Mouse (Mus musculus): Measurements from ENCODE around the gene Tssk2.

Tssk2 gene

DNA sequence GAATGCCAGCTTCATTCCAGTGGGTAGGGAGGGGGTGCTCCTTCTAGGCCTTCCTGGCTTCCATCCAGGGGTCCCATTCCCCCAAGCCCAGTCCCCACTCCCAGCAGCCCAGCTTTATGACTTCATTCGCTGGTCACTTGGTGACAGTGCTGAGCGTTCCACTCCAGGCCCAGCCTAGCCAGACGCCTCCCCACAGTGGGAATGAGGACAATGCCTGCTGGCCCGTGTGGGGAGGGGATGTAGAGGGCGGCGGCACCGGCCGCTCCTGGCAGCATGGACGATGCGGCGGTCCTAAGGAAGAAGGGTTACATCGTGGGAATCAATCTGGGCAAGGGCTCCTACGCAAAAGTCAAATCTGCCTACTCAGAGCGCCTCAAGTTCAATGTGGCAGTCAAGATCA lies at the start of gene Tssk2, which contains the start of gene Dgcr2:
TSS of gene Tssk2 (plus strand) at position 176 of the 400 bp plus-strand sequence.
TSS of gene Dgcr2 (minus strand) at position 101 of the 400 bp plus-strand sequence.
- DNase-seq: no peak

DNA sequence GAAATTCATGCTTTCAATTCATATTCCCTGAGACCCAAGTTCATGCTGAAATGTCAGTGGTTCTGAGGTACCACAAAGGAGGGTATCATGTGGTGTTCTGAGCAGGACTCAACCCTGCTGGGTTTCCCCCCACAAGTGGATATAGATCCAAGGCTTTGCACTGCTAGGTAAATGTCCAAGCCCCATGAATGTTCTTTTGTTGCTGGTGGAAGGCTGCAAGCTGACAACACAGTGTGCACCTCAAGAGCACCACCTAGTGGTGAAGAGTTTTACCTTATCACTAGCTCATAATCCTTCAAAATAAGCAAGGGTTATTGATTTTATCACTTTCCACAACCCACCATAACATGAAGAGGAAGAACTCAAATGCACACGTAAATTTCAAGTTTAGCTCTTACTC lies 49.5 kb upstream of the Tssk2 start:
- DNase-seq: peak; percentile 77

DNA sequence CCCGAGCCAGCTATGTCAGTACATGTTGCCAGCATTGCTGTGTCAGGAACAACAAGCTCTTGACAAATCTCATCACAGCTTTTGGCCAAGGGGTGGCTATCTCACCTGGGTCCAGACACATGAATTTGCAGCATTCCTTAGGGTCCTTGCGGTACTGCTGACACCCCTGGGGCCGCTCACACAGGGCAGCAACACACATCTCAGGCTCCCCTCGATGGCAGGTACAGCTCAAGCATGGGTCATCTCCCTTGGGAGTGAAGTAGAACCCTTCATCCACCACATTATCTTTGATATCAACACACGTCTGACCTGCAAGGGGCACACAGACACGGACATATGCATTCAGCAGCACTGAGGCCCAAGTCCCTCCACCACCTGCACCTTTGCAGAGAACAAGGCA lies 49.0 kb upstream of the Tssk2 start:
- DNase-seq: no peak

DNA sequence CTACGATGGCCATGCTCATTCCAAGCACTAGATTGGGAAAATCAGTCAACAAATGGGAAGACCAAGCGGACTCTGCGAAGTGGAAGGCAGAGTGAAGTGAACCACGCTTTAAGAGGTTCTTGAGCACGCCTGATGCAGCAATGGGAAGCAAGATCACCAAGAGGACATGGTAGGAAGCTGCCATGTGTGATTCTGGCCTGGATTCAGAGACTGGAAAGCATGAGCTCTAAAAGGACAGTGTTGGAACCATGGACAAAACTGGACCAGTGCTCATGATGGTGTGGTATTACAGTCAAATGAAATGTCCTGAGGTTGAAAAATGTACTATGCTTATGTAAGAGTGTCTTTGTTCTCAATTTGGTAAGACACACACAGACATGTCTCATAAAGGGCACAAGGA lies 47.1 kb upstream of the Tssk2 start:
- no peak for DNase-seq

DNA sequence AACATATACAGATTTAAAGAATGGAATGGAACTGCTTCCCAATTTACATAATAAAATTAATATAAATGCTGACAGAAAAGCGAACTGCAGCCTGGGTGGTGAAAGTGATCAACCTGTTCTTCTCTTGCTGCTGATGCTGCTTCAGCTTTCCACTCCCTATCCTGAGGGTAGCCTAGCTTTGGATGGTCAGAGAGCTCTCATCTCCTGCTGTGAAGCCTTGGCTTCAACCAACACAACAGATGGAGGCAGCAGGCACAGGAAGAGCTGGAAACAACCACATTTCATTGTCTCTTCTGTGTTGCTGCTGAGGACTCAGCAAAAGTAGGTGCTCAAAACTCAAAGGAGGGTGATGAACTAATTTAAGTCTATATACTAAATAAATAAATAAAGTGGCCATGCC lies 46.6 kb upstream of the Tssk2 start:
- no peak for DNase-seq

DNA sequence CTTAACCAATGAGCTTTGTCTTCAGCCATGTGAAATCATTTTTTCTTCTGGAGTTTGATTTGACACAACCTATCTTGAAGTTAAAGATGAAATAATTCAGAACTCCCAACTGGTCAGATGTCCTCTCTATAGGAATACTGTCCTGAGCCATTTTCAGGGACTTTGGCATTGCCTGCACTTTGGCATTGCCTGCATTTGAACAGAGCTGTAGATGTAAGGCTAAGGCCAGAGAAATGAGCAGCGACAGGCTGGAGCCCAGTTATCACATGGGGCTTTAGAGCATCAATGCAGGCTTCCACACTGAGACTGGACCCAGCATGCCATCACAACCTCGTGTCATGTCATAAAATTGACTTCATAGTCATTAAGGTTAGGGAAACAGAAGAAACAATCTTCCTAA lies 45.2 kb upstream of the Tssk2 start:
- no peak for DNase-seq

DNA sequence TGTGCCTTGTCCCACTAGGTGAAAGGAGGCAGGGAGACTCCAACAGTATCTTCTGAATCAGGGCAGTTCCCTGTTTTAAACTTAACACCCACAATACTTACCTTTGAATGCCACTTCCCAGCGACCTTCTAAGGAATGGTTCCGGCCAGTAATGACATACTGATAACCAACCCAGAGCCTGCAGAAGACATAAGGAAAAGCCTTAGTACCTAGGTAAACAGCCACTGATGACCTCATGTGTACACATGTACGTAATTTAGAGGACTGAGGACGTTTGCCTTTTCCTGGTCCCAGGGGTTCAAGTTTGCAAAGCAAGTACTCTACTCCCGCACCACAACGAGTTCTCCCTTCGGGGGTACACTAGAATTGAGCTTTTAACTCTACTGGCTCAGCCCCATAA lies 41.3 kb upstream of the Tssk2 start:
- no peak for DNase-seq

DNA sequence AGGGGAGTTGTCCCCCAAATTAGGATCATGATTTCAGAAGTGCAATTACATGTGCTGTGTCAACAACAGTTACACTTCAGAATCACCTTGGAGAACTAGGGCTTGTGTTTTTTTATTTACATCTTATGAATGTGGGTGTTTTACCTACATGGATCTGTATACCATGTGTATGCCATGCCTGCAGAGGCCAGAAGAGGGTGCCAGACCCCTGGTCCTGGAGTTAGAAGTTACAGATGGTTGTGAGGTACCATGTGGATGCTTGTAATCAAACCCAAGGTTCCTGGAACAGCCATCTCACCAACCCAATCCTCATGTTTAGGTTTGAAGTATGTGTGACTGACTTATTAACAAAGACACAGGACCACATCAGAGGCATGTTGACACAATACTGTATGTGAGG lies 39.8 kb upstream of the Tssk2 start:
- peak; percentile 44 for DNase-seq

DNA sequence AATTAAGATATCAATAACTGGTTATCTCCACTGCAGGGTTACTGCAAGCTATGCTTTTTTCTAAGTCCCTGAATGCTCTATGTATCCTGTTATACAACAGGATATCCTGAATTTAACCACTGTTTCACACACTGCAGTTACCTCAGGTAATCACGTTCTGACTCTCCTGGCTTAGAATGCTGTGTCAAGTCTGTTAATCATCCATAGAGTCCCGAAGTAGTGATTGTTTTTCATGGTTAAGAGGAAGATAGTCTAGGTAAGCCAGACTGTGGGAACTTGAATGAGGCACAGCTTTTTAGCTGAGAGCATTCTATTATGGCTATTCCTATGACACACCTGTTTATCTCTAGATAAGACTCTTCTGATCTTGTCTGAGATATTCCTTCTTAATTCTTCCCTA lies 33.1 kb upstream of the Tssk2 start:
- DNase-seq: no peak

DNA sequence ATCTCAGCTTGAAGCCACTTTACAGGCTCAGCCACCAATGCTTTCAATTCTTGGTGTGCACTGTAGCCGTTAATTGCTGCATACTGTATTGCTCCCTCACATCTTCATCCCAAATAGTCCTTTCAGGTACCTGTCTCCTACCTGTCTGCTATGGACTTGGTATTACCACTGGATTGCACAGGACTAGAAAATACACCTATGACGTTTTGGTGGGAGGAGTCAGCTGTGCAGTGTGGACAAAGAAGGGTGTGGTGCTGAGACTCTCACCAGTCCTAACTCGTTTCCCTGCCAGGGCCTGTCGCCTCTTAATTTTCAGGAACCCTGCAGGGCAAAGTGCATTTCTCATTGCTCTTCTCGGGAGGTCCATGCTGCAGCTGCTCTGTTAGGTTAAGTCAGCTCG lies 32.7 kb upstream of the Tssk2 start:
- peak; percentile 64 for DNase-seq

DNA sequence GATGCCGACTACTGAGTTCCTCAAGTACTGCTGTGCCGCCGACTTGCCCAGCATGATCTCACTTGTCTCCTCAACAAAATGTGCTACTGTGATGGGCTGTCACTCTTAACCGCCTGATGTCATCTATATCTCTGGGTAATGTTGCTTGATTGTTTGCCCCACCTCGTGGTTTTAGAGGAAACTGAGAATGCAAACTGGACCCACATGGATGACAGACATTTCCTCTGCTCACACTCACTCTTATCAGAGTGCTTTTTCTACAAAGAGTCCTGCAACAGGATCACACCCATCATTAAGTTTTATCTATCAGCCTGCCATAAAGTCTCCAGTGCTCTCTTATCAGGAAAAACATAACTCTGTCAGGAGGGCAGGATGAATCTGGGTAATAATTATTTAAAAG lies 27.2 kb upstream of the Tssk2 start:
- no peak for DNase-seq

DNA sequence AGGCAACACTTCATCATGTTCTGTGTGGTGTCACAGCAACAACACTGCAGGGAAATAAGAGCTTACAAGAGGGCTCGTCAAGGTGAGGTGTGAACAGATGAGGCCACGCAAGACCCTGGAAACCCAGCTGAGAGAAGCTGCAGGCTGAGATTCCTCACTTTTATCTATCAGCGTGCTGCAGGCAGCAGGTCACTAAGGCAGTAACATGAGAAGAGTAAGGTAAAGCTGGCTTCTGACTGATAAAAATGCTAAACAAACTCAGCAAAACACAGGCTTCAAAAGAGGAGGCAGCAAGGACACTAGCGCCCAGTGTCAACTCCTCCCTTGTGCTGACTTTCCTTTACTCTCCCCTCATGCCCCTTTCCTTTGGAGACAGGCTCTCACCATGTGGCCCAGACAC lies 25.4 kb upstream of the Tssk2 start:
- DNase-seq: no peak

DNA sequence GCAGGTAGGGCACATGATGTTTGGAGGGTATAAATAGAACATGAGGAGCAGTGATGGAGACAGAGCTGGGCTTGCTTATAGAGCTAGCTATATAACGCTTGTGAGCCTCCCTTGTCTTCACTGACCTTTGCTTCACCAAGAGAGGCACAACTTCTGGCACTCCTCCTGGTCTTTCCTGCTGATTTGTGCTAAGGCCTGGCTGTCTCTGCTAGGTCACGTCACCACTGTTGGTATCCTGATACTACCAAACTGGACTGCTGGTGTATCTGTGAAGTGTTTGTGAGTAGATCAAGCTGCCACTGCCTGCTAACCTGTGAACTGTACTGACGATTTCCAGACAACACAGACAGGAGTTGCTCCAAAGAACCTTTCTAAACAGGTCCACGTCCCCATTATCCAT lies 23.3 kb upstream of the Tssk2 start:
- DNase-seq: peak; percentile 6

DNA sequence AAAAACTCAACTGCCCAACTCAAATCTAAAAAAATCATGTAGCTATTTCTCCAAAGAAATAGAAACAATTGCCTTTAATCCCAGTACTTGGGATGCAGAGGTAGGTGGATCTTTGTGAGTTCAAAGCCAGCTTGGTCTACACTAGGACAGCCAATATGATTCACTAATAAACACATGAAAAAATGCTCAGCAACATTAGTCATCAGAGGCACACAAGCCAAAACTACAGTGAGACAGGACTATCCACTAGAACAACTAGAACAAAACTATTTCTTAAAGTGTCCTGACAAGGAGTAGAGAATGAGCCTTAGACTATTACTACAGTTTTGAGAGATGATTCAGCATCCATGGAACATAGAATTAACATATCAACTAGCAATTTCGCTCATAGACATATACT lies 22.3 kb upstream of the Tssk2 start:
- DNase-seq: no peak

DNA sequence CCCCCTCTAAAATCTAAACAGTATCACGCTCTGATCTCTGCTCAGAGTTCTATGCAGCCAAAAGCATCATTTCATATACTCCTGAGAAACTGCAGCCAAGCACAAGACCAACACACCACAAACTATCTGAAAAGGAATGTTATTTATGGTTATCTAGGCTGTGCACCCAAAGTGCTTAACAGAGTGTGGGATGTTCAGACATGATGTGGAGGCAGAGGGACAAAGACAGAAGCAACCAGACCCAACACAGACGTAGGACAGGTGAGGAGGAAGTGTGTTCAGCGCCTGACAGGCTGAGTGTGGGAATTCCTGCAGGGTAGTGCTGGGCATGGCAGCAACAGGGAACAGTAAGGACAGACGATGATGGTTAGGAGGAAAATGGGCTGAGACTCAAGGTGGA lies 18.9 kb upstream of the Tssk2 start:
- no peak for DNase-seq

DNA sequence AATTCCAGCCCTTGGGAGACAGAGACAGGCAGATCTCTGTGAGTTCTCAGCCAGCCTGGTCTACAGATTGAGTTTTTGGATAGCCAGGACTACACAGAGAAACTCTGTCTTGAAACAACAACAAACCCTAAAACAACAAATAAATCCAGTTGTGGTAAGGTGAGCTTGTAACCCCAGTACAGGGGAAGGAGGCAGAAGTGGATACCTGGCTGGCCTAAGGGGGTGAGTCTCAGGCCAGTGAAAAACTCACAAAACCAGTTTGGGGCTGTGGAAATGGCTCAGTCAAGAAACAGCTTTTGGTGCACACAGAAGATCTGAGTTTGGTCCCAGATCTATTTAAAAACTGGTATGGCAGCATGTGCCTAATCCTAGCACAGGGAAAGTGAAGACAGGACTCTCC lies 16.2 kb upstream of the Tssk2 start:
- peak; percentile 50 for DNase-seq

DNA sequence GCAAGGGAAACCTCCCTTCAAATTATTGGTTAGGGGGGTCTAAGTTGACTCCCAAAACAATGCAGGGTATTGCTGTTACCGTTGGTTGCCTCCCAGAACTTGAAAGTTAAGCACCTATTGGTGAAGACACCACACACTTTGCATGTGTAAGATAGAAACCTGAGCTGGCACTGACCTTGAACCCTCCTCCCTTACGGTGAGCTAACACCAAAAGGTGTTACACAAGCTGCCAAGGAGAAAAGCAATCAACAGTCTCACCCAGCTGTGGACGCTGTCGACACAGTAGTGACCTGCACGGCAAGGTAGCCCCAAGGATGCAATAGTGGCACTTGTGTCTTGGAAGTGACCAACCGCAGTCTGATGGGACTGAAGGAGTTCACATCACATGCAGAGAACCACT lies 14.3 kb upstream of the Tssk2 start:
- peak; percentile 21 for DNase-seq

DNA sequence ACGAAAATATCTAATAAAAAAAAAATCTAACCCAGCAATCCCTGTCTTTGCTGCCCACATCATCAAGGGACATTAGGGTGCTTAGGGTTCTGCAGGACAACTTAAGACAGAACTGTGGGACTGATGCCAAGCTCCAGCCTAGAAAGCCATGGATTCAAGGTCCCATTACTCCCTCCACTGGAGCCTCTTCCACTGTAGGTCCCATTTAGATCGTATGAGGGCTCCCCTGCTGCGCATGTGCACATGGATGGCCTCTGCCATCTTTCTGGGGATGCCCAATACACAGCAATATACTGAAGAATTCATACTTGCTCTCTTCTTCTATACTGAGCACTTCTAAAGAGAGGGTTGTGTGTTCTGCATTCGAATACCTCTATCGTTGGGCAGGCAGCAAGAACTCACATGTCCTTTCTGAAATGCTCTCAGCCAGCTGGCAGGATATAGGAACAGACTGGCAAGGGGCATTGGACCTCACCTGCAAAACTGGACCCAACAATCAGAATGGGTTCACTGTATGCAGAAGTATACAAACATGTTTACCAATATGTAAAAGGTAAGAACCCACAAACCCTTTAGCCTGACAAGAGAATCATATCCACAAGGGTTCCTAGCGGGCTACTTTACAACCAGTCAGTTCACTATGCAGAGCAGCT lies 8.6 kb upstream of the Tssk2 start:
- DNase-seq: no peak

DNA sequence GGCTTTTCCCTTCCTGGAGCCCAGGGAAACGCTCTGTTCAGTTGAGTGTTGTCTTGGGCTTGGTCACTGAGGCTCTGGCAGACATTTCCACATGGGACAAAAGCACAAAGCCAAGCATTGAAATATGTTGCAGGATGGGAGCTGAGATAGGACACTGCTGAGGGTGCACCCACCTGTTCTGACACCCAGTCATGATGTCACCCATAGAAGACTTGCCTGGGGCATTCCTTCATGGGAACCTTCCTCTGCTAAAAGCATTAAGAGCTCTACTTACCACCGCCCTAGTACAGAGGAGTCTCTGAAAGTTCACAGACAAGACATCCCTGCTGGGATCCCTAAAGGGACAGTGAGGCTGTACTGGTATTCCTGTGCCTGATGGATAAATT lies 8.1 kb upstream of the Tssk2 start:
- DNase-seq: no peak

DNA sequence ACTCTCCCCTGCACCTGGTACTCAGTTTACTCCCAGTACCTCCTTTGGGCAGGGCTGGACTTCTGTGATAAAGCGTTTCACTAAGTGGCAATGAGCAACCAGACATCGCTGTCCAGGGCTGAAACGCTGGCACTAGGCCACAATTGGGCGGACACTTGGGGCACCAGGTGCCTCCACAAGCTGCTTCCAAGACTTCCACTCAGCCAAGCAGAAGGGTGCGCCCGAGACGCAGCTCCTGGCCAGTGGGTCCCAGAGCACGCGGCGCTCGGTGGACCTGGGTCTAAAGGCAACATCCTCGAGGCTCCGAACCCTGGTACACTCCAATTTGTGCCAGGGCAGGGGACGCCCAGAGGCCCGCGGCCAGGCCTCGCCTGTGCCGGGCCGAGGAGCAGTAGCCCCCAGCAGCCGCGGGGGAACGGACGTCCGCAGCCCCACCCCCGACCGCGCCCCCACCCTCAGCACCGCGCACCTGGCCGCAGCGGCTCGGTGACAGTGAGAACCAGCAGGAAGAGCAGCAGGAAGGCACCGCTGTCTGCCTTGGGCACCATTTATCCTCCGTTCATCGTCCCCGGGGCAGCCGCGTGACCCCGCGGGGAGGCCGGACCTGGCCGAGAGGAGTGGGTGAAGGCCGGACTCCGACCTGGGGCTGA lies 7.4 kb upstream of the Tssk2 start:
- DNase-seq: peak; percentile 82

DNA sequence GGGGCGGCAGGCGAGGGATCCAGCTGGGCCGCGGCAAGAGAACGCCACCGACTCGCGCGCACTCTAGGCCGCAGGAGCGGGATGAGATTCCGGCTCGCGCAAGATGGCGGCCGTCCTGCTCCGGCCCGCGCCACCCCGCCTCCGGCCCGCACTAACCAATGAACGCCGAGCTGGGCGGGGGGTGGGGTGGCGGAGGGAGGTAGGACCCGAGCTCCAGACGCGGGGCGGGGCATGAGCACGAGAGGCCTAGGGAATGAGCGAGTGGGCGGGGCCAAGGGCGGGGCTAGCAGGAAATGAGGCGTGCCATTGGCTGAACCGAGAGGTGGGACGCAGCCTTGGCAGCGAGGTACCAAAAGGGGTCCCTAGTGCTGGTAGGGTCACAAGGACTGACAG lies 6.9 kb upstream of the Tssk2 start, which contains the start of gene Gm20518:
TSS of gene Gm20518 (minus strand) at position 105 of the 393 bp plus-strand sequence.
- DNase-seq: peak; percentile 100

DNA sequence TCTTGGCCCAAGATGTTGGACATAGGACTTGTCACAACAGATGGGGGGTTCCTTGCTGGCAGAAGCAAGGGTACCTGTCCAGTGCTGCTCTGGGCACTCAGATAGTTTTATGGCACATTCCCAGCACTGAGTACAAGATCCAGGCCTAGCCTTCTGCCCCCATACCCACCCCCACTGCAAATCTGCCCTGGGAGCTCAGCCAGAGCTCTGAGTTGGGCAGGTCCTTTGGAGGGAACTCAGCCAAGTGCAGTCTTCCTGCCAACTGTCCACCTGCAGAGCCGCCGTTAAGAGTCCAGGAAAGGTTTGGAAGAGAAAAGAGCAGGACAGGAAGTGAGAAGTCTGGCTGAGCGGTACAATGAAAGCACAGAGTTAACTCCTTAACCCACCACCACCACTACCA lies 5.8 kb upstream of the Tssk2 start:
- DNase-seq: peak; percentile 59

DNA sequence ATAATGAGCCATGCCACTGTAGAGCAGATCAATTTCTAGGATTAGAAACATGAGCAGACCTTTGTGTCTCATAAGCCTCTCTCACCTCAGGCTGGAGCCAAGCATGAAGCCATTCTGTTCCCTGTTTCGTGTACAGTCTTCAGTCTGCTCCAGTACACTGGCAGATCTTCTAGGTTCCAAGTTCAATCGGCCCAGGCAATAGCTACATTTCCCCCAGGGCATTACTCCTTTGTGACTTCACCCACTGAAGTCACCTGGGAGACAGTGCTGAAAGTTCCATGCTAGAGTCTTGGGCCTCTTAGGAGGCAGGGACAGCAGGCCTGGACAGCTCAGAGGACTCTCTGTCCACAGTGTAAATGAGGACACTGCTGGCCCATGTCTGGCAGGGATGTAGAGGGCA lies 4.5 kb upstream of the Tssk2 start, which contains the start of gene Tssk1:
TSS of gene Tssk1 (plus strand) at position 301 of the 400 bp plus-strand sequence.
- no peak for DNase-seq

DNA sequence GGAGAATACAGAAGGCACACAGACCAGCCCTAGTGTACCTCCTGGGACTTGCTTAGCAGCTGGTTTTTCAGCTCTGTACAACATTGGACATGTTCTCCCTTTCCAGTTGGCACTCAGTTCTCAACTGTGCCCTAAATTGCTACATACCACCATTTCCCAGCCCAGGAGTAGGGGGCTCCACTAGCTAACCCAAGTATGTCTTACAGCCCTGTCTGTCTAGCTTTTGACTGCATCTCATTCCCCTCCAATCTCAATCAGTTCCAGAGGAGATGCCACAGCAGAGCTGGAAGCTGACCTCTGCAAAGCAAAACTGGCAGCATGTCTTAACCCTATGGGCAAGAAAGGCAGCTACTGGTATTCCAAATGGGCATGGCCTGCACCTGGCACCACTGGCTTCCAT lies 2.3 kb upstream of the Tssk2 start:
- DNase-seq: no peak

DNA sequence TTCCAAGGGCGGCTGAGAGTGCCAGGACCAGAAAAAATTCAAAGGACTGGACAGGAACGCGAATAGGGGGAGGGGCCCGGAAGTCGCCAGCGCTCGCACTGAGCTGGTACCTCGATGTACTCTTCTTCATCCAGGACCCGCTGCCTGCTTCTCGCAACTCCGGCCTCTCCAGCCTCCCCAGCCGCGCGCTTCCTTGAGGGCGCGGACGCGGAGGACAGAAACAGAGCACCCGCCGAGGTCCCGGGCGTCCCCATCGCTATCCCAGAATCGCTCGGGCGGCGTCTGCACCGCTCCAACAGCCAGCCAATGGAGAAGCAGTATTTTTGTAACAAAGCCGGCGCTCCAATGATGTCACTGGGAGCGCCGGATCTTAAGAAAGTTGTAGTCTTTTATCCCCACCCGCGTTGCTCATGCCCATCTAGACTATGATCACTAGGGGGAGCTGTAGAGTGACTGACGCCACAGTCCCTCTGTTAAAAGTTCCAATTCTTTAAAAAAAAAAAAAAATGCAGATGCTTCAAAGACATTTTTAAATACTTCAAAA lies 12.7 kb downstream of the Tssk2 start, which contains the start of gene Ess2:
TSS of gene Ess2 (minus strand) at position 297 of the 544 bp plus-strand sequence.
- peak; percentile 97 for DNase-seq
